Mouse (Mus musculus) heart, embryonic 12.5 days (tissue): ENCODE measurements around the gene Lhfp. TPM values are rescaled to one million over a fixed set of nuclear protein-coding genes. Genes with fewer than 3 reads are reported as not detected.
"Not testable (repeated sequence)": the region's sequence is repeated elsewhere in the genome, so short reads cannot be mapped to it uniquely, and the experiment has no call there.

Experiments
- ATAC-seq: fragments of 200-750 bp; cut with Nextera tagmentation; 2 replicates; pipeline ENCODE4 v1.8.0; 2017; ENCODE audit warnings: moderate TSS enrichment, moderate library complexity; ENCODE audit not compliant: insufficient number of reproducible peaks, low FRiP score
- H3K27ac ChIP-seq: fragments of 300-500 bp; sonication (generic); 2 replicates; pipeline ENCODE4 v1.5.1; 2016; ENCODE audit warnings: mild to moderate bottlenecking, moderate library complexity; ENCODE audit not compliant: poor library complexity, severe bottlenecking
- H3K27me3 ChIP-seq: fragments of 300-500 bp; sonication (generic); replicated peaks from 2 replicates; pipeline ENCODE4 v1.6.1; 2016; ENCODE audit warnings: mild to moderate bottlenecking, moderate library complexity
- H3K36me3 ChIP-seq: fragments of 300-500 bp; sonication (generic); 2 replicates; pipeline ENCODE4 v1.6.1; 2016; ENCODE audit warnings: mild to moderate bottlenecking, moderate library complexity
- H3K4me1 ChIP-seq: fragments of 300-500 bp; sonication (generic); replicated peaks from 2 replicates; pipeline ENCODE4 v1.6.1; 2016; ENCODE audit warnings: mild to moderate bottlenecking
- H3K4me2 ChIP-seq: fragments of 300-500 bp; sonication (generic); 2 replicates; pipeline ENCODE4 v1.6.1; 2016; ENCODE audit warnings: mild to moderate bottlenecking, moderate library complexity
- H3K4me3 ChIP-seq: fragments of 300-500 bp; sonication (generic); 2 replicates; pipeline ENCODE4 v1.5.1; 2016; ENCODE audit warnings: mild to moderate bottlenecking
- H3K9ac ChIP-seq: fragments of 300-500 bp; sonication (generic); 2 replicates; pipeline ENCODE4 v1.6.1; 2016; ENCODE audit warnings: mild to moderate bottlenecking, moderate library complexity
- H3K9me3 ChIP-seq: fragments of 300-500 bp; sonication (generic); replicated peaks from 2 replicates; pipeline ENCODE4 v1.6.1; 2016; ENCODE audit warnings: mild to moderate bottlenecking, moderate library complexity
- WGBS: fragments of 180-500 bp; shearing (Covaris S2); methylation state at CpG from one replicate; pipeline ENCODE4 v1.1.7; 2016; 5-methylcytosine and 5-hydroxymethylcytosine counted together
- polyA plus RNA-seq: library from polyadenylated mRNA; unstranded; fragments of >200 nt; fragmentation: Nextera tagmentation; extraction: Ambion mirVana; gene quantifications from 2 replicates; pipeline ENCODE4 v1.2.1, GENCODE M21; 2016

Gene Lhfp
- polyA plus RNA-seq, 1 experiment from 2014 or later, result 84.9 TPM

DNA sequence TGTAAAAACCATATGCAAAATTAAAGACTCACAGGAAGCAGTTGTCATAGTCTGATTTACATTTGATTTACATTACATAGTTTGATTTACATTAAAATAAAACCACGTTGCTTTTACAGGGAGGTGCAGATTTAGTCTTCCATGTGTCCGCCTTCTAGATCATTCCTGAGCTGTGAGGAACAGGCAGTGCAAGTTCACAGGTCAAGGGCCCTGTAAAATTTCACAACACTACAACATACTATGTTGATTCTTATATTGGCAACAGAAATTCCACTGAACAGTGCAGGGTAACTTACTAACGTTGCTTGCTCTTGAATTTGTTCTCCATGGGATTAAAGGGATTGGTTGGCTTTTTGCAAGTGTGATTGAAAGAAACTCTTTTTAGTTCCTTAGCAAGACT, 189.8 kb downstream of the Lhfp start:
- no peak for ATAC-seq
- Histone ChIP-seq H3K9ac (no peak overlapping the region), H3K4me1 (peaks cover 28% of the 10 kb centered on the region), H3K9me3 (0 out of 2 replicates have a peak, but pooled peaks cover 2% of the 10 kb centered on the region), H3K27ac (no peak overlapping the region), H3K27me3 (no peaks in the 10 kb centered on the region), H3K4me2 (no peak overlapping the region), H3K4me3 (no peak overlapping the region), H3K36me3 (0 out of 2 replicates have a peak, but pooled peaks cover 9% of the 10 kb centered on the region)
- WGBS, result 56% methylated on average over 3 of the region's 3 CpGs

DNA sequence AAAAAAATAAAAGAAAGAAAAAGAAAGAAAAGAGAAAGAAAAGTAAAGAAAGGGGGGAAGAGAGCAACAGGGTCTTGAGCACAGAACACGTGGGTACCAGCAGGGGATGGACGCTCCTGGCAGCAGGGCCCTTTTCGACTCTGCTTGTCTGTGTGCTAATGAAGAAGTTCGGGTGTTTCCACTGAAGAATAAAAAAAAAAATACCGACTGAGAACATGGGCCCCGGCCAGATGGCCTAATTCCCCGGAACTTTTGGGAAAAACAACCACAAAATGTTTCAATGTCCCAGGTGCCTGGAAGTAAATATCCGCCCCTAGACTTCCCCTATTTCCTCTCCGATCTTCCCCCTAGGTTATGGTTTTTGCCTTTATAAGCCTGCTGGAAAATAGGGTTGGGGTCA, 191.1 kb downstream of the Lhfp start:
- H3K4me1 ChIP-seq, result peaks cover 15% of the 10 kb centered on the region
- not testable (repeated sequence) for H3K27me3 ChIP-seq, H3K9me3 ChIP-seq, H3K4me3 ChIP-seq, H3K4me2 ChIP-seq, H3K27ac ChIP-seq, H3K9ac ChIP-seq, H3K36me3 ChIP-seq, ATAC-seq
- 90% methylated on average over 9 of the region's 9 CpGs for whole genome bisulfite sequencing

DNA sequence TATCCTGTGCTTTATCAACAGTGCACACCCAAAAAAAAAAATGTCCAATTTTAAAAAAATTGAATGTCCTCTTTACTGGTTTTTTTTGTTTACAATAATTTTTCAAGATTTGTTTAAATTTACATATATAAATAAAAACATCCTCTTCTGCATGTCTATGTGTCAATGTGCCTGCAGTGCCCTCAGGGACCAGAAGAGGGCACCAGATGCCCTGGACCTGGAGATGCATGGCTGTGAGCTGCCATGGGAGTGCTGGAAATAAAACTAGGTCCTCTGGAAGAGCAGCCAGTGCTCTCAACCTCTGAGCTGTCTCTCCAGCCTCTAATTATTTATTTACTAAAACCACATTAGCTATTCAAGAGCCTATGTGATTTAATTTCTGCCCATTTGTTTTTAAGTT, 193.4 kb downstream of the Lhfp start:
- Histone ChIP-seq H3K4me3 (no peak overlapping the region), H3K27me3 (no peaks in the 10 kb centered on the region), H3K36me3 (0 out of 2 replicates have a peak, but pooled peaks cover 9% of the 10 kb centered on the region), H3K9ac (no peak overlapping the region), H3K9me3 (0 out of 2 replicates have a peak, but pooled peaks cover 2% of the 10 kb centered on the region), H3K4me2 (no peak overlapping the region), H3K4me1 (peaks cover 11% of the 10 kb centered on the region; the same call in 1 of the 2 replicates), H3K27ac (no peak overlapping the region)
- no peak for ATAC-seq

DNA sequence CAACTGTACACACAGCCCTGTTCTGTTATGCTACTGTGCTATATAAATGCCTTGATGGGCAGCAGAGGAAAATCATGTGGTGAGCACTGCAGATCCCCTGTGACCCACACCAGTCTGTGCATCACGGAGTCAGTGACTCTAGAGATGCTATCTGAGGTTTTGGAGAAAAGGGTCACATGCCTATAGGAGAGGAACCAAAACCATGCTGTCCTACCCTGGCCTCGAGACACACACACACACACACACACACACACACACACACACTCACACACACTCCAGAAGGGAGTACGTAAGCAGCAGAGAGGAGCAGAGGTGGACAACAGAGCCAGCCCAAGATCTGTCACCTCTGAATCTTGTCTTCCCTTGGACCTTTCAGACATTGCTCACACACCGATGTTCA, 195.1 kb downstream of the Lhfp start:
- no peak for ATAC-seq
- Histone ChIP-seq H3K27me3 (no peaks in the 10 kb centered on the region), H3K36me3 (peaks cover 16% of the 10 kb centered on the region), H3K4me3 (no peak overlapping the region), H3K9me3 (peaks cover 6% of the 10 kb centered on the region; the same call in 1 of the 2 replicates), H3K9ac (no peak overlapping the region), H3K27ac (no peak overlapping the region), H3K4me2 (no peak overlapping the region), H3K4me1 (0 out of 2 replicates have a peak, but pooled peaks cover 13% of the 10 kb centered on the region)
- WGBS, result 81% methylated on average over 4 of the region's 4 CpGs

DNA sequence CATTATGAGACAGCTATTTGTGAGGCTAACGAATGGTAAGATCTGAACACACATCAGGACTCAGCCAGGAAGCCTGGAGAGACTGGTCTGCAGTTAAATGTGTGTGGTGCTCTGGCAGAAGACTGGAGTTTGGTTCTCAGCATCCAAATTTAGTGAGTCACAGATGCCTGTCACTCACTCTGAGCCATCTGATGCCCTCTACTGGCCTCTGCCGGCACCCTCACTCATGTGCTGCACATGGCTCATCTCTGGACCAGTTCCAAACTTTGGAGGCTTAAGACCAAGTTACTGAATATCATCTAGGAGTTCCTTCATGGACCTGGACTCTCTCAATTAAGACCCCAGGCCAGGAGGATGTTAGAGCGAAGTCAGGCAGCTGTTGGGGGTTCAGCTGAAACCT, 198.8 kb downstream of the Lhfp start:
- peaks cover 7% of the 10 kb centered on the region; the same call in 1 of the 2 replicates for H3K9me3 ChIP-seq
- no peak overlapping the region for H3K4me2 ChIP-seq
- no peak overlapping the region for H3K4me3 ChIP-seq
- H3K9ac ChIP-seq, result no peak overlapping the region
- H3K27ac ChIP-seq, result no peak overlapping the region
- peaks cover 15% of the 10 kb centered on the region for H3K36me3 ChIP-seq
- ATAC-seq, result no peak
- WGBS, result 92% methylated on average over 3 of the region's 3 CpGs
- peaks cover 10% of the 10 kb centered on the region; the same call in 1 of the 2 replicates for H3K4me1 ChIP-seq
- no peaks in the 10 kb centered on the region for H3K27me3 ChIP-seq

DNA sequence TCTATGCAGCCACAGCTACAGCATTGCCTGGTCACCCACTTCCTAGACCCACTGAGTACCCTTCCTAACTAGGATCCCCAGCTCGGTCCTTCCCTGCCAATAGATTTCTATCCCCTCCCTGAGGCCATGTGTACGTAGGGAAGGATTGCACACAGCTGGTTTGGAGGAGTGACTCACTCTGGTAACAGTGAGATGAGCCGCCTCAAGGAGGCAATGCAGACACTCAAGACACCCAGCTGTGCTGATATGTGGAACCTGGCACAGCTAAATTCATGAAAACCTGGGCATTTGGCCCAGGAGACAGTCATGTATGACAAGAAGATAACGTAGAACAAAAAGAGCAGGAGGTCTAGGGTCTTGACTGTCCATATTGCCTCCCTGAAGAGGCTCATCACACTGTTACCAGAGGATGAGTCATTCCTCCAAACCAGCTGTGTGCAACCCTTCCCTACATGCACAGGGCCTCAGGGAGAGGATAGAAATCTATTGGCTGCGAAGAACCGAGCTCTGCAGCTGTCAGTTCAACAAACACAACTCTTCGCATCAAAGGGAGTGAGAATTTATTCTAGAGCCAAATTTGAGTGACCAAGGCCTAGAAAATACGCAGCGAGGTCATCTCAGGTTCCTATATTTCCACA, 204.4 kb downstream of the Lhfp start:
- Histone ChIP-seq H3K27ac (no peak overlapping the region), H3K4me1 (peaks cover 32% of the 10 kb centered on the region), H3K4me2 (no peak overlapping the region), H3K4me3 (no peak overlapping the region), H3K36me3 (0 out of 2 replicates have a peak, but pooled peaks cover 6% of the 10 kb centered on the region), H3K27me3 (no peaks in the 10 kb centered on the region), H3K9me3 (peaks cover 3% of the 10 kb centered on the region; the same call in 1 of the 2 replicates), H3K9ac (no peak overlapping the region)
- WGBS, result 74% methylated on average over 9 of the region's 9 CpGs
- ATAC-seq, result no peak

DNA sequence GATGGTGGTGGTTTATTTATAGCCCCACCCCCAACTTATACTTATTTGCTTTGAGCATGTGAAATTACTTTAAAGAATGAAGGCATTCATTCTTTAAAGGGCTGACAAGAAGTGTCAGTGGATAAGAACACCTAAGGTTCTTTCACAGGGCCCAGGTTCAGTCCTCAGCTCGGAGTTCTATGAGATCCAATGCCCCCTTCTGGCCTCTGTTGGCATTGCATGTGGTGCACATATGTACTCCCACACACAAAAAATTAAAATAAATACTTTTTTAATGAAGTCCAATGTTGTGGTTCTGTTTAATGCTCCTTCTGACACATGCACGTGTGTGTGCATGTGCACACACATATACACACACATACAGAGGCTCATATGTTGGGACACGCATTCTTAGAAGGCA, 205.8 kb downstream of the Lhfp start:
- no peak overlapping the region for H3K9ac ChIP-seq
- no peak overlapping the region for H3K27ac ChIP-seq
- 0 out of 2 replicates have a peak, but pooled peaks cover 6% of the 10 kb centered on the region for H3K36me3 ChIP-seq
- no peak for ATAC-seq
- no peaks in the 10 kb centered on the region for H3K27me3 ChIP-seq
- WGBS, result 81% methylated on average over 3 of the region's 3 CpGs
- H3K4me3 ChIP-seq, result no peak overlapping the region
- H3K4me2 ChIP-seq, result no peak overlapping the region
- peaks cover 39% of the 10 kb centered on the region for H3K4me1 ChIP-seq
- peaks cover 3% of the 10 kb centered on the region; the same call in 1 of the 2 replicates for H3K9me3 ChIP-seq

DNA sequence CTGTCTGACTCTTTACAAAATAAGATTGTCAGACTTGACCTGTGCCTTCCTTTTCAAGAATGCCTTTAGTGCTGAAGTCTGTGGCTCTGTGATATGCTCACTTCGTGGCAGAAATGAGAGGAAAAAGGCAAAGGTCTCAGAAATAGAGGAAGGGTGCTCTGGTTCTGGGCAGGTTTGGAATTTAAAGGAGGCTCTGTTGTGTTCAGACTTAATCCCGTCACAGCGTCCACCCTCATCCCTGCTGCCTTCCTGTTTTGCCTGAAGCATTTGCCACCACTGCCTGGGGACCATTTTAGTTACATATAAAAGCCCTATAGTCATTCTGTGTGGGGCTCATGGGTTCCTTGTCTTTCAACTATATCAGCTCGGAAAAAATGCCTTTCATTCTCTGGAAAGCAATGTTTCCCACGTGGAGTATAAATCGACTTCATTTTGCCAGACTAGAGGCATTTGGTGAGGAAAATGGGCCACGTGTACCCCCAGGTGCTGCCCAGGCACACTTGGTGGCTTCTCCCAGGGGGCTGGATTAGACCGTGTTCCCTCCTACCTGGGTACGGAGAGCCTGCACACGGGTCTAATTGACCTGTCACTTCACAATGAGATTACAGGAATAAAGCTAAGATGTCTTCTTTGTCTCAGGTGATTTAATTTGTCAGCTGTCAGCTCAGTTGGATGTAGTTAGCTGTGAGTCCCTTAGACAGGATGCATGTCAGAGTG, 207.0 kb downstream of the Lhfp start:
- 42% methylated on average over 10 of the region's 10 CpGs for WGBS
- no peak overlapping the region for H3K9ac ChIP-seq
- peaks cover 52% of the 10 kb centered on the region for H3K4me1 ChIP-seq
- no peaks in the 10 kb centered on the region for H3K36me3 ChIP-seq
- no peaks in the 10 kb centered on the region for H3K27me3 ChIP-seq
- ATAC-seq, result no peak
- 0 out of 2 replicates have a peak, but pooled peaks cover under 1% of the 10 kb centered on the region for H3K9me3 ChIP-seq
- H3K4me3 ChIP-seq, result no peak overlapping the region
- no peak overlapping the region for H3K27ac ChIP-seq
- H3K4me2 ChIP-seq, result no peak overlapping the region

DNA sequence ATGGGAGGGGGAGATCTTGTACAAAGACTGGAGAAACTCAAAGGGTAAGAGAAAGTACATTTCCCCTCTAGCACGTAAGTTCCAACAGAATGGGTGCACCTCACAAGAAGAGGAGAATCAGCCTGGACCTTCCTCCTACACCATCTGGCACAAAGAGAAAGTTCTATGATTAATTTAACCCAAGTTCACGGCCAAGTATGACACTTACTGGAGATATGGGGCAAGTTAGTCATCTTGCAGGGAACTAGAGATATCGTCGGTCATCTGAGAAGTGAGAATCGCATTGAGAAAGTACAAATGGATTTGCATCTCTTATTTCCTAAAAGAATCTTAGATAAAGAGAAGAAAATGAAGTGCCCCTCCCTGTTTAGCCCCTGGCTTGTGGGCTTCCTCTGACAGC, 211.2 kb downstream of the Lhfp start:
- peak overlapping the region; percentile 69; the same call in 1 of the 2 replicates for H3K27ac ChIP-seq
- 74% methylated on average over 5 of the region's 5 CpGs for WGBS

DNA sequence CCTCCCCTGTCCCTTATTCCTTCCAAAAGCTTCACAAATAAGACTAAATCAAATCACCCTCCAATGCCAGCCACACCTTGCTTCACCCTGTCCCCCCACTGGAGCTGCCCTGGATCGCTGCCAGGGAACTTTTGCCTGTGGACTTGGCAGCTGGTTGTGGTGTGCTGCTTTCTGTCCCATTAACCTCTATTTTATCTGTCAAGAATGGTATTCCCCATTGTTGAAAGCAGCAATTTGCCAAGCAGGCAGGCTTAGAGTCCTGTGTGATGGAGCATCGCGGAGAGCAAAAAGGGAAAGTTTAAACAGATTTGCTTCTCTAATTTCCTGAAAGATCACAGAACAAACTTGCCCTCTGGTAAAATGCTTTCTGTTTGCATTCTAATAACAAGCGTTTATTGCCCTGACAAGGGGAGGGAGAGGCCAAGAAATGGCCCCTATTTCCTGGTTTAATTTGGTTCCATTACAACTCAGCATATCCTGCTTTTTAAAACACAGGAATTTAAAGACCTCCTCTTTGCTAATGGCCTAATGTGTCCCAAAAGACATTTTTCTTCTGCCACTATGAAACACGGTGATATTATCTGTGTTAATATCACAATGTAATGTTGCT, 212.0 kb downstream of the Lhfp start:
- Histone ChIP-seq H3K9me3 (no peaks in the 10 kb centered on the region), H3K36me3 (no peaks in the 10 kb centered on the region), H3K4me3 (no peak overlapping the region), H3K9ac (no peak overlapping the region), H3K4me2 (peak overlapping the region; percentile 33), H3K27me3 (no peaks in the 10 kb centered on the region), H3K4me1 (peaks cover 51% of the 10 kb centered on the region), H3K27ac (peak overlapping the region; percentile 69; the same call in 1 of the 2 replicates)
- WGBS, result 31% methylated on average over 5 of the region's 5 CpGs
- ATAC-seq, result peak; percentile 74

More for the DNA sequence above, 211.2 kb downstream of the Lhfp start:
- Histone ChIP-seq H3K4me2 (no peak overlapping the region), H3K9ac (no peak overlapping the region), H3K9me3 (no peaks in the 10 kb centered on the region), H3K4me3 (no peak overlapping the region), H3K4me1 (peaks cover 53% of the 10 kb centered on the region), H3K36me3 (no peaks in the 10 kb centered on the region), H3K27me3 (no peaks in the 10 kb centered on the region)
- ATAC-seq, result no peak

DNA sequence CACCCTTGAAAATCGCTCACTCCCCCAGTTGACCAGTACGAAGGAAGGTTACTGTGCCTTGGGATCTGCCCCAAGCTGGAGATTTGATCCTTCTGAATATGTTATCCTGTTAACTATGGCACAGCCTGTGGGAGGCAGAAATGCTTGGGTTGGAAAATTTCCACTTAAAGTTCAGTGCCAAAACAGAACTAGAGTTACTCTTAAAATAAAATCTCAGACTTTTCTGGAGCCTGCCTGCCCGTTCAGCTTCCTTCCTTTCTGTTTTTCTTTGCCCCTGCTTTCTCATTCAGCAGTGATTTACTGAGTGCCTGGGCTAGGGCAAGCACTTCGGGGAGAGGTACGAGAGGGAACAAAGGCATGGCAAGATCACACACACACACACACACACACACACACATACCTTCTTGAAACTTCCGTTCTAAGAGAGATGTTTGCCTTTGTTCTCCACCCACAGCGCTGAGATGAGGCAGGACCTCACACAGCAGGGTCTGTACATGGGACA, 217.4 kb downstream of the Lhfp start:
- Histone ChIP-seq H3K27ac (peak overlapping the region; percentile 35), H3K9ac (no peak overlapping the region), H3K4me2 (no peak overlapping the region), H3K4me3 (no peak overlapping the region), H3K36me3 (peaks cover 18% of the 10 kb centered on the region), H3K27me3 (no peaks in the 10 kb centered on the region), H3K4me1 (peaks cover 22% of the 10 kb centered on the region), H3K9me3 (no peaks in the 10 kb centered on the region)
- 44% methylated on average over 7 of the region's 7 CpGs for WGBS
- ATAC-seq, result peak; percentile 33; the same call in 1 of the 2 replicates
